ENCODE assay signal across 51 mouse cellular contexts in the genomic region with DNA sequence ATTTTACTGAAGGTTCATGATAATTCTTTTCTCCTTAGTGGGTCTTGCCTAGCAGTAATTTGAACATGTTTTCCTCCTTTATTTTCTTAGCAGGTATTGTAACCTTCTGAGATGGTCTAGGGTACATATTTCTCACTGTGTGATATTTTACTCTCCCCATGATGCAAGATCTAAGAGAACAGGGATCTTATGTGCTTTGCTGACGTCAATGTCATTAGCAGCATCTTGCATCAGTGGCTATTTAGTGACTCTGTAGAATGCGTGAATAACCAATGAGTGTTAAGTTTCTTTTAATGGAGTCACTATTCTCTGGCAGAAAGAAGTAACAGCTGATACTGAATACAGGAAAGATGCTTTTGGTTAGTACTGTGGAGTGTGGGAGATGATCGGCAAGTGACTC. TPM values are rescaled to one million over a fixed set of nuclear protein-coding genes. Genes with fewer than 3 reads are reported as not detected.
"Had no signal": no experiment of that assay in that cellular context is flagged by ENCODE, and none has a peak within 500 bp of the region (broad histone marks: within the 10 kb centered on the region; RNA-seq: fewer than 3 reads in every experiment).

No protein-coding gene starts in this region.

- H3K27ac ChIP-seq: heart, embryonic 10.5 days; heart, embryonic 13.5 days; heart, embryonic 15.5 days; hindbrain, embryonic 10.5 days; hindbrain, embryonic 12.5 days; hindbrain, embryonic 13.5 days; hindbrain, embryonic 14.5 days; hindbrain, embryonic 15.5 days; hindbrain, postnatal 0 days; intestine, embryonic 15.5 days; kidney, embryonic 15.5 days; kidney, postnatal 0 days; layer of hippocampus, adult 2 months had no signal

- H3K9me3 ChIP-seq: heart, embryonic 10.5 days; heart, embryonic 12.5 days; heart, embryonic 13.5 days; heart, embryonic 15.5 days; hindbrain, embryonic 10.5 days; hindbrain, embryonic 12.5 days; hindbrain, embryonic 13.5 days; hindbrain, embryonic 15.5 days; intestine, embryonic 15.5 days; kidney, embryonic 15.5 days had no signal

- H3K4me3 ChIP-seq: heart, embryonic 10.5 days; heart, embryonic 12.5 days; heart, embryonic 13.5 days; heart, embryonic 15.5 days; hindbrain, embryonic 10.5 days; hindbrain, embryonic 12.5 days; hindbrain, embryonic 13.5 days; hindbrain, embryonic 15.5 days; intestine, embryonic 15.5 days; kidney, embryonic 15.5 days; layer of hippocampus, adult 2 months had no signal

- H3K36me3 ChIP-seq: heart, embryonic 10.5 days; heart, embryonic 12.5 days; heart, embryonic 13.5 days; heart, embryonic 15.5 days; hindbrain, embryonic 10.5 days; hindbrain, embryonic 12.5 days; hindbrain, embryonic 13.5 days; hindbrain, embryonic 15.5 days; intestine, embryonic 15.5 days; kidney, embryonic 15.5 days had no signal

- ATAC-seq: hindbrain, embryonic 16.5 days; hindbrain, postnatal 0 days; inflammation-experienced regulatory T-cells, adult 6 months; intestine, embryonic 15.5 days; intestine, embryonic 16.5 days; intestine, postnatal 0 days had no signal

- H3K27me3 ChIP-seq: heart, embryonic 12.5 days; heart, embryonic 13.5 days; heart, embryonic 15.5 days; hindbrain, embryonic 12.5 days; hindbrain, embryonic 13.5 days; hindbrain, embryonic 15.5 days; intestine, embryonic 15.5 days; kidney, embryonic 15.5 days had no signal

- DNase-seq: heart, postnatal 10 days; heart, postnatal 14 days; heart, postnatal 36 days; heart, postnatal 4 days; kidney, adult 11 months; kidney, adult 18-20 months; kidney, adult 2 months; kidney, adult 8-10 months; kidney, adult 9 months; kidney, postnatal 10 days; kidney, postnatal 14 days; kidney, postnatal 25 days; kidney, postnatal 36 days; kidney, postnatal 4 days; layer of hippocampus, adult 9-11 months; layer of hippocampus, postnatal 36 days had no signal

- H3K4me2 ChIP-seq: heart, embryonic 11.5 days; heart, embryonic 12.5 days; heart, embryonic 13.5 days; heart, embryonic 15.5 days; hindbrain, embryonic 12.5 days; hindbrain, embryonic 13.5 days; hindbrain, embryonic 14.5 days; hindbrain, embryonic 15.5 days; intestine, embryonic 15.5 days; kidney, embryonic 15.5 days had no signal

- H3K4me1 ChIP-seq: heart, embryonic 10.5 days; heart, embryonic 12.5 days; heart, embryonic 13.5 days; heart, embryonic 15.5 days; hindbrain, embryonic 10.5 days; hindbrain, embryonic 12.5 days; hindbrain, embryonic 13.5 days; hindbrain, embryonic 15.5 days; intestine, embryonic 15.5 days; kidney, embryonic 15.5 days had no signal

RNA-seq across cellular contexts. Expression of gene S100a9, which starts 11.6 kb away (rescaled TPM):
- total RNA-seq: layer of hippocampus, adult 18-20 months; layer of hippocampus, adult 2 months; layer of hippocampus, postnatal 25 days had no signal
- polyA plus RNA-seq: heart, embryonic 10.5 days; hindbrain, embryonic 10.5 days had no signal

RNA-seq across cellular contexts. Expression of gene S100a8, which starts 15.2 kb away (rescaled TPM):
- total RNA-seq: hindbrain, postnatal 0 days; layer of hippocampus, adult 18-20 months; layer of hippocampus, adult 2 months; layer of hippocampus, postnatal 14 days; layer of hippocampus, postnatal 25 days had no signal
- polyA plus RNA-seq: heart, embryonic 10.5 days; hindbrain, embryonic 10.5 days; large intestine, adult 2 months had no signal

RNA-seq across cellular contexts. Expression of gene S100a7a, which starts 30.1 kb away (rescaled TPM):
- total RNA-seq: heart, postnatal 4 days; hematopoietic stem cell, adult 5-6 weeks; hindbrain, postnatal 0 days had no signal
- polyA plus RNA-seq: heart, embryonic 10.5 days; heart, embryonic 11.5 days; heart, embryonic 13.5 days; heart, embryonic 14.5 days; heart, embryonic 15.5 days; heart, postnatal 0 days; hindbrain, embryonic 10.5 days; hindbrain, embryonic 11.5 days; hindbrain, embryonic 12.5 days; hindbrain, embryonic 13.5 days; hindbrain, embryonic 14.5 days; hindbrain, embryonic 15.5 days; hindbrain, postnatal 0 days; inflammation-experienced regulatory T-cells, adult 6 months; intestine, embryonic 14.5 days; kidney, embryonic 14.5 days had no signal

RNA-seq across cellular contexts. Expression of gene Pglyrp4, which starts 42.8 kb away (rescaled TPM):
- total RNA-seq: heart, adult 8-10 months; heart, postnatal 10 days; heart, postnatal 14 days; heart, postnatal 25 days; heart, postnatal 36 days; heart, postnatal 4 days; hematopoietic stem cell, adult 5-6 weeks; hindbrain, postnatal 0 days; layer of hippocampus, adult 18-20 months; layer of hippocampus, adult 2 months; layer of hippocampus, adult 8-10 months; layer of hippocampus, postnatal 10 days; layer of hippocampus, postnatal 14 days; layer of hippocampus, postnatal 25 days; layer of hippocampus, postnatal 36 days had no signal
- polyA plus RNA-seq: heart, embryonic 10.5 days; heart, embryonic 11.5 days; heart, embryonic 12.5 days; heart, embryonic 13.5 days; heart, embryonic 14.5 days; heart, embryonic 15.5 days; heart, embryonic 16.5 days; heart, postnatal 0 days; hindbrain, embryonic 10.5 days; hindbrain, embryonic 11.5 days; hindbrain, embryonic 12.5 days; hindbrain, embryonic 13.5 days; hindbrain, embryonic 14.5 days; hindbrain, embryonic 15.5 days; hindbrain, embryonic 16.5 days; hindbrain, postnatal 0 days; inflammation-experienced regulatory T-cells, adult 6 months; intestine, embryonic 14.5 days; intestine, embryonic 15.5 days; intestine, embryonic 16.5 days; intestine, postnatal 0 days; kidney, adult 2 months; kidney, embryonic 14.5 days; kidney, embryonic 15.5 days; kidney, embryonic 16.5 days; large intestine, adult 2 months had no signal
